Mouse (Mus musculus): Measurements from ENCODE around the gene Myo18b.

The Myo18b gene

DNA sequence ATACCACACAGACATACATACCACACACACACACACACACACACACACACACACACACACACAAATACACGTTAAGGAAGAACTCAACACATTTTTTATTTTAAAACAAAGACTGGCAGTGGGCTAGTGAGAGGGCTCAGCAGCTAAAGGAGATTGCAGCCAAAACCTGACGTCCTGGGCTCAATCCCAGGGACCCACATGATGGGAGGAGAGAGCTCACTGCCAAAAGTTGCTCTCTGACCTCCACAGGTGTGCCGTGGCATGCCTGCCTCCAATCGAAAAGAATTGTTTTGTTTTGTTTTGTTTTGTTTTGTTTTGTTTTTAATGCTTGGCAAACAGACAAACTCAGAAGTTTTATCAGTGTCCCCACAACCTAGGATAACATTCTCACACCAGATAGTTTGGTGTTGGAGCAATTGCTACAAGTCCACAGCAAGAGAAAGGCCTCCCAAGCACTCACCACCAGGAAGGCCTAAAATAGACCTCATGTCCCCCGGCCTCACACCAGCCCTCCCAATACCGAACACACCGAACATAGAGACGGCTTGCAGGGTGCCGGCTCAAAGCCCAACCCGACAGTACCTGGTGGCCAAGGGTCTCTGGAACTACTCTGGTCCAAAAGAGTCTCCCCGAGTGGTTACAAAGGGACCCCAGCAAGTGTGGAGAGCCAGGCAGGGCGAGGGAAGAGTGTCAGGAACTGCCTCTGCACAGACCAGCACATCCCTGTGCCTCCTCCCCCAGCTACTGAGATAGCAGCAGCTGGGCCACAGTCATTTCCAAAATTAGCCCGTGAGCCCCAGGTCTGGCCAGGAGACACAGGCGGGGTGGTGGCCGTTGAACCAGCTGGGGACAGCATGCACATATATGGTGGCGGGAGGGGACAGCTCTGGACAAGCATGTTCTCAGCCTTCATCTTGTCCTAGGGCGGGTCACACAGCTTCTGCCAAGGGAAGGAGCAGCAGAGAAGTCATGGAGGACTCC is at the start of gene Myo18b:
TSS of gene Myo18b (minus strand) at position 689 of the 981 bp plus-strand sequence.
- no peak for DNase-seq

DNA sequence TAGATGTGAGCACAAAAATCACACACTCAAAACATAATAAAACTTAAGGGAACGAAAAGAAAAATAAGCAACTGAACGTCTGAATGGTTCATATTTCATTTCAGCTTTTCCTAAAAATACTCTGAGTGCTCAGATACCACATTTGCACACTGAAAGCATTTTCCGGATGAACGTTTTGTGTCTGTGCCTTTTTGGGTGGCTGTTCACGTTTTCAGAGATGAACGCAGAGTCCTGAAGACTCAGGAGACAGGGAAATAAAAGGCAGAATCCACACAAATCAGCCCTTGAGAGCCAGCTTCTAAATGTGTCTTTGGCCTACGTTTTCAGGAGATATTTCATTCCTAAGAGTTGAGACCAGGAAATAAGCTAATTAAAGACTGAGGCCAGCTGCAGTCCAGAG is 49.8 kb upstream of the Myo18b start:
- no peak for DNase-seq

DNA sequence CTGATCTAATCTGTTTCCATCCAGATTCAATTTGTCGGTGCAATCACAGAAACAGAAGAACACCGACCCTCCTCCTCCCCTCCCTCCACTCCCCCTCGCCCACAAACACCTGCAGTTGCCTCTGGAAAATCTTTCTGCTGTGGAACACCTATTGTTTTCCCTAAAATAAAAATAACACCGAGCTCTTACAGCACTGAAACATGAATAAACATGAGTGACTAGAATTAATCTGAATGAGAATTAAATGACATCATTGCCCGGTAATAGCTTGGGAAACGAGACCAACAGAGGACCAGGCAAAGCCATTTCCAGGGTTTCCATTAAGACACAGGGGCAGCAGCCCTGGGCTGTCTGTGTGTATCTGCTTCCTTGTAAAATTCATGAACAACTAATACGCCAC is 46.1 kb upstream of the Myo18b start:
- DNase-seq, result no peak

DNA sequence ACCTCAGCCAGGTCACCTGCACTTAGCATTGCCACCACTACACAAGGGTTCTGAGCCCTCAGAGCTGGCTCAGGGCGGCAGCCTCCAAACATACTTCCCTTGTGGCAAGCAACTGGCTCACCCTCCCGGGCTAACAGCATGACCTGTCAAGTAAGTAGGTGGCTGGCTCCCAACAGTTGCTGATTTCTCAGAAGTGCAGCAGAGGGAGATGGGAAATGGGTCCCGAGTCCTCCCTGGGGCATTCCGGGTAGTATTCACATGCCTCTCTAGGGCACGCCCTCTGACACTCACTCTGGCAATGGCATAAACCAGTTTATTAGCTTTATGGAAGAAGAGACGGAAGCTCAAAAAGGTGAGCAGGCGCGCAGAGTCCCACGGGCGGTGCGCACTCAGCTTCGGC is 44.8 kb upstream of the Myo18b start:
- DNase-seq, result no peak

DNA sequence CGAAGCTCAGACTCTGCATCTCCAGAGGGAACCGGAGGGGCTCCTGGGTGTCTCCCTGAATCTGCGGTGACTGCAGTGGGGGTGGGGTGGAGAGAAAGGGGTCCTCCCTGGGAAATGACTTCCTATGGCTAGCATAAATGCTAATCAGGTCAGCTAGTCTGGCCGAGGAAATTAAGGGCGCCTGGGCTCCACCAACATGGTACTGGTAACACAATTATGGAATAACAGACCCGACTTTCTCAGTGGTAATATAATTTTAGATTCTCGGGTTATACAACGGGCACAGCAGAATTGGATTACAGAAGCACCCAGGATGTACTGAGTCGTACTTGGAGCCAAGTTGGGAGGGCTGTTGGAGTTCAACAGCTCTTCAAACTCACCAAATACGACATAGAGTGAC is 40.5 kb upstream of the Myo18b start:
- no peak for DNase-seq

DNA sequence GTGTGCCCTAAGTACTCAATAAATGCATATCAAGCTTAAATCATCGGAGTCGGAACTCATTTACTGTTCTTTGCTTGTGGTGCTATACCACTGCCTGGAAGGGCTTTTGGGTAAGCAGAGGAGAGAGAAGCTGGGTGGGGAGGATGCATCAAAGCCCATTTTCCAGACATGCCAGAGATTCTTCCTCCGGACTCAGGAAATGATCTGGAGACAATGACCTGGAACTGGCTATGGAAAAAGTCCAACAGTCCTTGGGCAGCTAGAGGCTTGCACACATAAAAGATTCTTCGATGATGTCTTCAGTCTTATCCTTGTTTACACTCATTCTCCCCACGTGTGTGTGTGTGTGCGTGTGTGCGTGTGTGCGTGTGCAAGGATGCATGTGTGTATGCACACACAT is 39.3 kb upstream of the Myo18b start:
- no peak for DNase-seq

DNA sequence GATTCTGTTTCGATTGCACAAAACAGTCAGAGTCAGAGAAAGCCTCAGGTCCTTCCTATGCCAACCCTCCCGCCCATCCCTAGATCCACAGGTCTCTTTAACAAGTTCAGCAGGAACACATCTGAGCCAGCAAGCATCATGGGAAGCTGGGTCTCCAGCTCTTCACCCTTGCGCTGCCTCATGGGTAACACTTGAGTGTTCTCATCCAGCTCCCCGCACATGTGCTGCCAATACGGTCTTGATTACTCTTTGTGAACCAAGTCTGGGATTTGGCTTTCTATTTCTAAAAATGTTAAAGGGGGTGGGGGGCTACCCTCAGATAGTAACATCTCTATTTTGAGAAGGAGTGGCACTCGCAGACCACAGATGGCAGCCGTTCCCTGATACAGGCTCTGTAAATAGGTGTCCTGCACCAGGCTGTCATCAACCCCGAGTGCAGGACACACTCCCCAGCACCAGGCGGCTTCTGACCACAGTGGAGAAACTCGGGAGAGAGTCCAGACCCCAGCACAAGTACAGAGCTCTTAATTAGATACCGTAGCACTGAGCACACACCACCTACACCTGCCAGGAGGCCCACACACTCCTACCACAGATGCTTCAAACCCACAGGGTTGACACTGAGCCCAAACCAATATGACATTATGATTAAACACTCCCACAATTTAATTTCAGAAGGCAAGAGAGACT is 36.9 kb upstream of the Myo18b start:
- DNase-seq, result no peak

DNA sequence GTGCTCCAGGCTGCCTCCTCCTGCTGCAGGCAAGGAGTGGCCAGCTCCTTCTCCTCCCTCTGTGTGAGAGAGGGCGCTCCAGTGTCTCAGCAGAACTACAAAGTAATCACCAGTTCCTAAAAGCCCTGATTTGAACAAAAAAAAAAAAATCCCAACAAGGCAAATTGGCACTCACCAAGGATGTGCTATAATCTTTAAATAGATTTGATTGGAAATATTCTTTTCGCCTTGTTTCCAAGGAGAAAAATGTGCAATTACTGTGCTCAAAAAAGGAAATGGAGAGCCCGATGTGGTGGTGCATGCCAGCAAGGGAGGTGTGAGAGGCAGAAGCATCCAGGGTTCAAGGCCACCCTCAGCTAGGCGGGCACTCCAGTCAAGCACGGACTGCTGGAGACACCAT is 35.7 kb upstream of the Myo18b start:
- no peak for DNase-seq

DNA sequence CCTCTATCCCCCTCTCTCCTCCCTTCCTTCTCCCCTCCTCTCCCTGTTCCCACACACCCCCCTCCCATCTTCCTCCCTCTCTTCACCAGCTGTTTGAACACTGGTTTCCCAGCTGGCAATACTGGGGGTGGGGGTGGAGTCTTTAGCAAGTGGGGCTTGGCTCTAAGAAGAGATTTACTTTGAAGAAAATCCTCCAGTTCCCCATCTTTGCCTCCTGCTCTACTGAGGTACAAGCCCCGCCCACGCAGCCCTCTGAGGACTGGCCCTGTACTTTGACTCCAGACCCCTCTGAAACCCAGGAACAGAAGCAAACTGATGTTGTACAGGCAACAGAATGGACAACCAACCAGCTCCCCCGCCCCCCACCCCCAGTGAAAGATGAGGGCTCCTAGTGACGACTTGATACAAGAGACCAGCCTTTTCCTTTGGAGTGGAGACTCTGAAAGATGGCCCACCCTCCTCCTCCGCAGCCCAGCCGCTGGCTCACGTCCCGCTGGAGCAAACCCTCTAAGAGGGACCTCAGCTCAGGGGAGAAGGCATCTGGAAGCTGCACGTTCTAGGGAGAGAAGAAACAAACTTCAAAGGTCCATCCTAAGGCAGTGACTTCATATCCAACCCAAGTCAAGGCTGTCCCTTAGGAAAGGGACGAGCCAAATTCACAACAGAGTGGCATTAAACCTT is 32.2 kb upstream of the Myo18b start:
- no peak for DNase-seq

DNA sequence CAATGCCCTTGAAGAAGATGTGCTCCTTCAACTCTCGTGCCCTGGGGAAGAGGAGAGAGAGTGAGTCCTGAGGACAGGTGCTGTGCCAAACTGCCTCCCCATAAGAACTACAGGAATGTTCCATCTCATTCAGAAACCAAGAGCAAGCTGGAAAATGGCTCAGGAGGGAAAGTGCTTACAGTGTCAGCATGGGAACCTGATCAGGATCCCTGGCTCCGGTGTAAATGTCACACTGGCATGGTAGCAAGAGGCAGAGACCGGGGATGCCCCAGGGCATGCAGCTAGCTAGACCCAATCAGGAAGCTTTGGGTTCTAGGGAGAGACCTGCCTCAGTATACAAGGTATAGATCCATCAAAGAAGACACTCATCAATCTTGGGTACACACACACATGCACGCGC is 29.3 kb upstream of the Myo18b start:
- DNase-seq, result no peak

DNA sequence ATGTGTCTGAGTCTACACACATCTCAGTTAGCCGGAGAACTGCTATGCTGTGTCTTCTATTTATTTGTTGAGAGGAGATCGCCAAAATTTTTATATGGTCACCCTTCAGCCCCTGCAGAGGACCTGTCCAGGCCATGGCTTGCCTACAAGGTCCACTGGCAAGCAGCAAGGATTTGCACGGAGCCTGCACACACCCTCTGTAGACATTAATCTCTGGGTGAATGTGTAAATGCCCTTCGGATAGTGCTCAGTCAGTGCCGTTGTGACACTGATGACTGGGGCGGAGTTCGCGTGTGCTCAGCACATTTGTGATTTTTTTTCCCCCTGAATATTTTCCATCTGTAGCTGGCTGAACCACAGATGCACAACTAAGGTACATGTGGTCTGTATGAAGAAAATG is 28.6 kb upstream of the Myo18b start:
- DNase-seq, result no peak

DNA sequence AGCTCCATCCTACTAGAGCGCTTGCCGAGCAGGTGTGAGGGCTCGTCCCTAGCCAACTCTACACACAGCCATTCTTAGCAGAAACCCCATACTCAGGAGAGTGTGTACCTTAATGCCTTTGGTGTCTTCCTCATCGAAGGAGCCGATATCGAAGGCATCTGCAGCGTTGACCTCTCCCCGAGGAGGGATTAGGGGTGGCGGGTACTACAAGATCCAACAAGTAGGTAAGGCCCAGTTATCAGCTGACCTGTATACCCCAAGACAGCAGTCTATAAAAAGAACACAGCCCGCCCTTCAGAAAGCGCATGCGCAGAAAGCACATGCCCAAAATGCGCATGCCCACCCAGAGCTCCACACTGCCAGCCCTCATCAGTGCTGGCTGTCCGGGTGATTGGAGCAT is 27.7 kb upstream of the Myo18b start:
- no peak for DNase-seq

DNA sequence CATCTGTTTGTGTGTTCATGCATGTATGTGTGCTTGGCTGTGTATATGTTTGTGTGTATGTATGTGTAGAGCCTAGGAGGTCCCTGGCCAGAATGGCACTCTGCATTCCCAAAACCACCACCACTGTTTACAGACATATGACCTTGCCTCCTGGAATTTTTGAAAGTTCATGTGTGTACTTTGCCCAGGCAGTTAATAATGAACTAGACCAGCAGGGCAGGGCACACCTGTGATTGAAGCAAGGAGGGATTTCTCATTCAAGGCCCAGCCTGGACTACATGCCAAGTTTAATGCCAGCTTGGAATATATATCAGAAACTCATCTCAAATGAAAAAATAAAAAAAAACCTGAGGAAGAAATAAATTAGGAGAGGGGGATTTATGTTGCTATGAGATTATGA is 25.8 kb upstream of the Myo18b start:
- DNase-seq, result no peak

DNA sequence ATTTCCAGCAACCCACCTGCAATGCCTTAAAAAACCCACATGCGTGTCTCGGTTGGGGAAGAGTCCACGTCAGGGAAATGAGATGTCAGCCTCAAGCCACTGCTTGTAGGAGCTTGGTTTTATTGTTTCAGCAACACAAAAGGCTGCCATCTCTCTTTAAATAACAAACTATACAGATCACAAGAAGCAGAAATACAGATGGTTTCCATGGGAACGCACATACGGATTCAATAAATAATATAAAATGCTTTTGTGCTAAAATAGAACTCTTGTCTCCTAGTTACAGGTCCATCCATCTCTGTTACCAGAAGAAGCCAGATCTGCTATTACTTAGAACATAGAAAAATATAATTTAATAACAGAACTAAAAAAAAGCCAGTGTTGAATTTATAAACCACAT is 14.2 kb upstream of the Myo18b start:
- DNase-seq, result no peak

DNA sequence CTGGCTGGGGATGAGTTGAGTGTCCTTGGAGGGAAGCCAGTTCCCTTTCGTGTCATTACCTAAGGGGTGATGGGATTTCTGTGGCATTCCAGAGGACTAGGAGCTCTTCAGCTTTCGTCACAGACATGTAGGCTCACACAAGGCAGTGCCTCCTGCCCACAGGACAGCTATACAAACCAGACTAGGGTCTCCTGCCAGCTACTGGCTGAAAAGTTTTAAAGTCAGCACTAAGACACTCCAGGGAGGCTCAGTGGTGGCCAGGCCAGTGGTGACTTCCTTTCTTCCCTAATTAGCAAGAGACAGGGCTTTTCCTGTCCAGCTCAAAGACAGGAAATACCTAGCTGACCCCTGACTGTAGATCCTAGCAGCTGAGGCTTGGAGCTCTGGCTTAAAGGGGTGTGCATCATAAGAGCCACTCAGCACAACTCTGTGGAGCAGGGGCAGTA is 12.0 kb upstream of the Myo18b start:
- no peak for DNase-seq

DNA sequence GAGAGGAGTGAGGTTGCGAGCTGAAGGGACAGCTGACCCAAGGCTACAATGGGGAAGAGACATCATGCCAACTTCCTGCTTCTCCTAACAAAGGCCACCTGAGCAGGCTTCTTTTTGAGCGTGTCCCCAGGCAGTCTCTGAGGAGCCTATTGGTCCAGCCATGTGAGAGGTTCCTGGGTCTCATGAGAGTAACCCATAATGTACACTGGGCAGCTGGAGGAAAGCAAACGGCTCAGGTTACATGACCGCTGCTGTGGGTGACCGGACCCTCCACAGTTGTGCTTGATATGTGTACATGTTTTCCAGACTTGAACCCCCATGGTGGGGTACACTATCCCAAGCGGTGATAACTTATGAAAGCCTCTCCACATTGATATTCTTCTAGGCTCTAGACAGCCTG is 11.3 kb upstream of the Myo18b start:
- no peak for DNase-seq

DNA sequence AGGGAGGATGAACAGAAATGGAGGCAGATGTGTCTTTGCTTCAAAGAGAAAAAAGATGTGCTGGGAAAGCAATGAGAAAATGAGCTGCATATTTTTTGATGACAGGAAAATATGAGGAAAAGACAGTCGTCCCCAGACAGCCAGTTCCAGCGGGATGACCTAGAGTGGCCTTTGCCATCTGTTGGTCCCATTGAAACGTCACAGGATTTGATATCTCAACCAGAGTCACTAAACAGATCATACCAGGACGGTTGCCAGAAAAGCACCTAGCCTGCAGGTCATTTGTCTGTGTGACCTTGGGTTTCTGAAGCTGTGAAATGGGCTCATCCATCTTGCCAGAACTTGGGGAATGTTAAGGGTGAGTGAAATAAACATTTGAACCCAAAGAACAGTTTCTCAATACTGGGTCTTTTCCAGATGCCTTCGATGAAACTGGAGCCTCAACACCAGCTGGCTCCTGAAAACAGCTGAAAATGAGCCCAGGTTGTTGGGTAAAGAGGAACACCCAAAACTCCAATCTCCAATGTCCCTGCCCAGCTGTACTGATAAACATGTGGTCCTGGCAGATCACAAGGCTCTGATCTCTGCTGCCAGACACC is 2.6 kb downstream of the Myo18b start:
- DNase-seq, result no peak

DNA sequence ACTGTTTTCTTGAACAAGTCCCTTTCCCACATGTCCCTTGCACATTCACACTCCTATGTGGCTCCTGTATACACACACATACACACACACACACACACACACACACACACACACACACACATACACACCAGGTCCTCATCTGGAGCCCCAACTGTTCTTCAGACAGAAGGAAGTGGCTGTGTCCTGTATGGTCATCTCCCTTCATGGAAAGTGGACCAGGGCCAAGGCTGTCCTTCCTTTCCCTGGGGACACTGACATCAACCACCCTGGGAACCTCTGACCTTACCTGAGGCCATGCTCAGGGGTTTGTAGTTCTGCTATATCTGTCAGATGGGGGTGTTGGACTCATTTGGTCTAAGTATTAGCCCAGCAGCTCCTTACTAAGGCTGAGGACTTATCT is 3.8 kb downstream of the Myo18b start:
- no peak for DNase-seq

DNA sequence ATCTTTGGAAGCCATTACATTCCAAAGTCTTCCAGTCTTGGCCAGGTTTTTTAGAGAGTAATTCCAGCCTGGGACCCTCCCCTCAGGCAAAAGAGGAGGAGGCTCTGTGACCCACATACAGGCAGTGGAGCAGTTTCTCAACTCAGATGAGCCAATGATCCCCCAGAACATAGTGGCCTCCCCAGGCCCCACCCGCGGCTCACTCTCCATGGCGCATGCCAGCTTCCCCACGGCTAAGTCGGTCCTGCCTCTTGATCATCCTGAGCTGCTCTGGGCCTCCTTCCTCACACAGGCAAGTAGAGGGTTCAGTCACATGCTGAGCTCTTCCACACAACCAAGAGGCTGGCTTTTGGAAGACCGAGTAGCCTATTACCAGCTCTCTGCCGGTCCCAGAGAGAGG is 7.5 kb downstream of the Myo18b start:
- DNase-seq, result no peak

DNA sequence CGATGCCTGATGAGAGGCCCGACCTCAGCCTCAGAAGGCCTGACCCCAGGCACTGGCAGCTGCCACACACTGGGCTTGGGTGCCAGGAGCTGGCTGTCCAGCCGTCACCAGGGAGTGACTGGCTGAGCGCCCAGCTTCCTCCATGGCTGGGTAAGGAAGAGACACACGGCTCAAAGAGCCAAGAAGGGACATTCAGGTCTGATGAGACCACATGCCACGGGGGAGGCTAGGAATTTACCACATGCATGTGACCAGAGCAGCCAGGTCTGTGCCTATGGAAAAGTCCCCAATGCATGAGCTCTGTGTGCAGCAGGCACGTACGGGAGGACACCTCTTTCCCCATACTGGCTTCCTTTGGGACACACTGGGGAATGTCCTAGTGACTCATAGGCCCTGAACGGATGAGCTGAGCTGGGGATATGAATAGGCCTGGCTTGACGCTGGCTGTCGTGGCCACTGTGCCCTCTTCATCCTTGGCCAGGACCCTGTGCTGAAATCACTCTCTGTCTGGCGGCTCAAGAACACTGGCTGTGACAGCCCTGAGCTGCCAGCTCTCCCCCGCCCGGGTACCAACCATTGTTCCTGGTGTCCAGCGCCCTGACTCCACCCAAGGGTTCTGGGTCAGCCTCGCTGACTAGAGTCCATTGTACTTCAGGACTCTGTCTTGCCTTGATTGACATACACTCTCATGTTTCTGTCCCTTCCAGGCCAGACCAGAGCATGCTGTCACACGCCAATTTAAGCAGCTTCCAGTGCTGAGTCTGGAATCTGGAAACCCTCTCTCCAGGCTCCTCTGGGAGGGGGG is 9.3 kb downstream of the Myo18b start:
- DNase-seq, result peak; percentile 59 to 68

DNA sequence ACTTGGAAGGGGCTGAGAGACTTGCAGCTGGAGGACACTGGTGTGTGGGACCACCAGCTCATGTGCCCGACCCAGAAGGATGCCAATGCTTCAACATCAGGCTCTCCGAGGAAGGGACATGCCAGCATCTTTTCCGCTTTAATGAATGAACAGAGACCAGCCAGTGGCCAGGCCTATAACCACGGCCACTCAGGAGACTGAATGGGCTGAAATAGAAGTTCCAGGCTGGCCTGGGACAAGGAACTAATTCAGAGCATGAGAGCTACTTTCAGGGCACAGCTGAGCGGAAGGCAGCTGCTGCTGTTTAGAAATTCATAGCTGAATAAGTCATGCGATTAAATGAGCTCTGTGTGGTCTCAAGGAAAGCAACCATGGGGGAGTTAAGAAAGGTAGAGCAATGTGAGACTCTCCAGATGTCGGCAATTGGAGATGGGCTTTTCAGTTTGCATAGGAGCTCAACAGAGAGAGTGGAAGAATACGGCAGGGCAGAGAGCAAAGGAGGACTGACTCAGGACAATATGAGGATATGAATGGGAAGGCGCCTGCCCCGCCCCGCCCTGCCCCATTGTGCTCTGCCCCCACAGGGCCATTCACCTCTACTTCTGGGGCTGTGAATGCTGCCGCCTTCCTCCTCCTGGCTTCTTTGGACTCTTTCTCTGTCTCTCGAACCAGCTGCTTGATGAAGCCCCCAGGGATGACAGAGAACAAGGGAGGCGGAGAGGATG is 18.6 kb downstream of the Myo18b start:
- DNase-seq, result no peak

Data from cerebellum, postnatal 36 days (tissue).